Mouse (Mus musculus) hindbrain, embryonic 13.5 days (tissue): ENCODE measurements around the gene Fmo3. TPM values are rescaled to one million over a fixed set of nuclear protein-coding genes. Genes with fewer than 3 reads are reported as not detected.

Experiments used
- ATAC-seq: fragments of 200-750 bp; cut with Nextera tagmentation; 2 replicates; pipeline ENCODE4 v1.8.0; 2017; ENCODE audit warnings: moderate TSS enrichment; ENCODE audit not compliant: low FRiP score
- H3K27ac ChIP-seq: fragments of 300-500 bp; sonication (generic); 2 replicates; pipeline ENCODE4 v1.5.1; 2015; ENCODE audit warnings: inconsistent platforms, mild to moderate bottlenecking, moderate library complexity
- H3K27me3 ChIP-seq: fragments of 300-500 bp; sonication (generic); 2 replicates; pipeline ENCODE4 v1.6.1; 2015; ENCODE audit warnings: mild to moderate bottlenecking, inconsistent platforms
- H3K36me3 ChIP-seq: fragments of 300-500 bp; sonication (generic); 2 replicates; pipeline ENCODE4 v1.6.1; 2015; ENCODE audit warnings: mild to moderate bottlenecking, inconsistent platforms
- H3K4me1 ChIP-seq: fragments of 300-500 bp; sonication (generic); replicated peaks from 2 replicates; pipeline ENCODE4 v1.6.1; 2015; ENCODE audit warnings: inconsistent platforms
- H3K4me2 ChIP-seq: fragments of 300-500 bp; sonication (generic); 2 replicates; pipeline ENCODE4 v1.6.1; 2015; ENCODE audit warnings: inconsistent platforms, mild to moderate bottlenecking, moderate library complexity
- H3K4me3 ChIP-seq: fragments of 300-500 bp; sonication (generic); 2 replicates; pipeline ENCODE4 v1.5.1; 2015; ENCODE audit warnings: mild to moderate bottlenecking, inconsistent platforms
- H3K9ac ChIP-seq: fragments of 300-500 bp; sonication (generic); 2 replicates; pipeline ENCODE4 v1.6.1; 2015; ENCODE audit warnings: mild to moderate bottlenecking, inconsistent platforms
- H3K9me3 ChIP-seq: fragments of 300-500 bp; sonication (generic); 2 replicates; pipeline ENCODE4 v1.6.1; 2016; ENCODE audit warnings: inconsistent platforms
- WGBS: fragments of 180-500 bp; shearing (Covaris S2); methylation state at CpG from one replicate; pipeline ENCODE4 v1.1.7; 2015; 5-methylcytosine and 5-hydroxymethylcytosine counted together
- polyA plus RNA-seq: library from polyadenylated mRNA; unstranded; fragments of >200 nt; fragmentation: Nextera tagmentation; extraction: Ambion mirVana; gene quantifications from 2 replicates; pipeline ENCODE4 v1.2.1, GENCODE M21; 2015

The Fmo3 gene
- polyA plus RNA-seq, result not detected in 2 replicates

- Histone ChIP-seq H3K27ac (no peak within 1 kb of the TSS), H3K27me3 (no peaks in the 10 kb centered on the region), H3K9me3 (no peaks in the 10 kb centered on the region), H3K36me3 (no peaks in the 10 kb centered on the region), H3K4me3 (no peak within 1 kb of the TSS), H3K4me1 (no peaks in the 10 kb centered on the region), H3K4me2 (no peak within 1 kb of the TSS), H3K9ac (no peak within 1 kb of the TSS)
- 85% methylated on average over 1 of the region's 1 CpGs for WGBS
- no peak for ATAC-seq
Observed at GRCm38 (mm10) chr1:162984428-162984827, at the start of gene Fmo3. Gene Fmo3 (minus strand): TSS chr1:162984528.

- Histone ChIP-seq H3K4me2 (no peak overlapping the region), H3K4me1 (no peaks in the 10 kb centered on the region), H3K27me3 (no peaks in the 10 kb centered on the region), H3K36me3 (no peaks in the 10 kb centered on the region), H3K27ac (no peak overlapping the region), H3K9ac (no peak overlapping the region), H3K9me3 (no peaks in the 10 kb centered on the region), H3K4me3 (no peak overlapping the region)
- ATAC-seq, result no peak
Observed at GRCm38 (mm10) chr1:163023075-163023474, 38.7 kb upstream of the Fmo3 start.

- 75% methylated on average over 3 of the region's 3 CpGs for WGBS
- H3K4me1 ChIP-seq, result no peaks in the 10 kb centered on the region
- no peaks in the 10 kb centered on the region for H3K36me3 ChIP-seq
- no peak overlapping the region for H3K4me3 ChIP-seq
- no peaks in the 10 kb centered on the region for H3K9me3 ChIP-seq
- no peaks in the 10 kb centered on the region for H3K27me3 ChIP-seq
- no peak overlapping the region for H3K27ac ChIP-seq
- H3K4me2 ChIP-seq, result no peak overlapping the region
- H3K9ac ChIP-seq, result no peak overlapping the region
- no peak for ATAC-seq
Observed at GRCm38 (mm10) chr1:163009220-163009619, 24.9 kb upstream of the Fmo3 start.

GRCm38 (mm10) chr1:163003496-163003895 lies 19.2 kb upstream of the Fmo3 start:
- Histone ChIP-seq H3K4me2 (no peak overlapping the region), H3K4me3 (no peak overlapping the region), H3K4me1 (no peaks in the 10 kb centered on the region), H3K36me3 (no peaks in the 10 kb centered on the region), H3K9me3 (no peaks in the 10 kb centered on the region), H3K9ac (no peak overlapping the region), H3K27ac (no peak overlapping the region), H3K27me3 (no peaks in the 10 kb centered on the region)
- ATAC-seq, result no peak
- 93% methylated on average over 2 of the region's 2 CpGs for WGBS

- Histone ChIP-seq H3K9ac (no peak overlapping the region), H3K9me3 (no peaks in the 10 kb centered on the region), H3K4me2 (no peak overlapping the region), H3K36me3 (no peaks in the 10 kb centered on the region), H3K27me3 (no peaks in the 10 kb centered on the region), H3K4me1 (no peaks in the 10 kb centered on the region), H3K4me3 (no peak overlapping the region), H3K27ac (no peak overlapping the region)
- 85% methylated on average over 4 of the region's 4 CpGs for WGBS
- no peak for ATAC-seq
Observed at GRCm38 (mm10) chr1:163001271-163001829, 17.0 kb upstream of the Fmo3 start.

- WGBS, result 90% methylated on average over 3 of the region's 3 CpGs
Observed at GRCm38 (mm10) chr1:162987546-162987945, 3.2 kb upstream of the Fmo3 start.

GRCm38 (mm10) chr1:162986777-162987176 lies 2.4 kb upstream of the Fmo3 start:
- no peaks in the 10 kb centered on the region for H3K27me3 ChIP-seq
- WGBS, result 89% methylated on average over 1 of the region's 1 CpGs

More at GRCm38 (mm10) chr1:162987546-162987945, 3.2 kb upstream of the Fmo3 start:
- Histone ChIP-seq H3K27ac (no peak overlapping the region), H3K27me3 (no peaks in the 10 kb centered on the region), H3K4me1 (no peaks in the 10 kb centered on the region), H3K9ac (no peak overlapping the region), H3K9me3 (no peaks in the 10 kb centered on the region), H3K36me3 (no peaks in the 10 kb centered on the region), H3K4me2 (no peak overlapping the region), H3K4me3 (no peak overlapping the region)
- ATAC-seq, result no peak

GRCm38 (mm10) chr1:162986121-162986748 lies 1.9 kb upstream of the Fmo3 start:
- Histone ChIP-seq H3K4me2 (no peak overlapping the region), H3K9me3 (no peaks in the 10 kb centered on the region)
- ATAC-seq, result no peak

More at GRCm38 (mm10) chr1:162986777-162987176, 2.4 kb upstream of the Fmo3 start:
- ATAC-seq, result no peak
- H3K9ac ChIP-seq, result no peak overlapping the region
- no peaks in the 10 kb centered on the region for H3K36me3 ChIP-seq
- no peak overlapping the region for H3K4me2 ChIP-seq
- H3K27ac ChIP-seq, result no peak overlapping the region
- no peak overlapping the region for H3K4me3 ChIP-seq
- H3K9me3 ChIP-seq, result no peaks in the 10 kb centered on the region
- H3K4me1 ChIP-seq, result no peaks in the 10 kb centered on the region

GRCm38 (mm10) chr1:162963556-162963955 lies 20.8 kb downstream of the Fmo3 start:
- 68% methylated on average over 2 of the region's 2 CpGs for WGBS
- Histone ChIP-seq H3K27me3 (no peaks in the 10 kb centered on the region), H3K4me2 (no peak overlapping the region), H3K36me3 (no peaks in the 10 kb centered on the region), H3K9ac (no peak overlapping the region), H3K27ac (no peak overlapping the region), H3K4me1 (no peaks in the 10 kb centered on the region), H3K9me3 (no peaks in the 10 kb centered on the region), H3K4me3 (no peak overlapping the region)
- ATAC-seq, result no peak

More at GRCm38 (mm10) chr1:162986121-162986748, 1.9 kb upstream of the Fmo3 start:
- no peaks in the 10 kb centered on the region for H3K4me1 ChIP-seq
- 88% methylated on average over 2 of the region's 2 CpGs for WGBS
- no peaks in the 10 kb centered on the region for H3K36me3 ChIP-seq
- no peaks in the 10 kb centered on the region for H3K27me3 ChIP-seq
- H3K4me3 ChIP-seq, result no peak overlapping the region
- no peak overlapping the region for H3K9ac ChIP-seq
- no peak overlapping the region for H3K27ac ChIP-seq

GRCm38 (mm10) chr1:162957422-162957821 lies 26.9 kb downstream of the Fmo3 start:
- H3K36me3 ChIP-seq, result no peaks in the 10 kb centered on the region
- no peaks in the 10 kb centered on the region for H3K4me1 ChIP-seq
- WGBS, result 93% methylated on average over 1 of the region's 1 CpGs
- H3K27me3 ChIP-seq, result no peaks in the 10 kb centered on the region
- H3K4me2 ChIP-seq, result no peak overlapping the region
- no peak overlapping the region for H3K27ac ChIP-seq
- H3K4me3 ChIP-seq, result no peak overlapping the region
- no peak for ATAC-seq
- H3K9me3 ChIP-seq, result no peaks in the 10 kb centered on the region
- H3K9ac ChIP-seq, result no peak overlapping the region

- Histone ChIP-seq H3K4me2 (no peak overlapping the region), H3K9me3 (no peaks in the 10 kb centered on the region), H3K27me3 (no peaks in the 10 kb centered on the region), H3K36me3 (no peaks in the 10 kb centered on the region), H3K9ac (no peak overlapping the region), H3K4me1 (no peaks in the 10 kb centered on the region), H3K4me3 (no peak overlapping the region), H3K27ac (no peak overlapping the region)
- no peak for ATAC-seq
- WGBS, result 64% methylated on average over 2 of the region's 2 CpGs
Observed at GRCm38 (mm10) chr1:162953079-162953478, 31.2 kb downstream of the Fmo3 start.

GRCm38 (mm10) chr1:162949763-162950162 lies 34.6 kb downstream of the Fmo3 start:
- no peak overlapping the region for H3K27ac ChIP-seq
- no peak overlapping the region for H3K4me3 ChIP-seq
- ATAC-seq, result no peak
- no peaks in the 10 kb centered on the region for H3K27me3 ChIP-seq
- H3K9ac ChIP-seq, result no peak overlapping the region
- WGBS, result 88% methylated on average over 1 of the region's 1 CpGs
- no peaks in the 10 kb centered on the region for H3K9me3 ChIP-seq
- H3K4me2 ChIP-seq, result no peak overlapping the region
- 0 out of 2 replicates have a peak, but pooled peaks cover 7% of the 10 kb centered on the region for H3K4me1 ChIP-seq
- no peaks in the 10 kb centered on the region for H3K36me3 ChIP-seq

- Histone ChIP-seq H3K27ac (no peak overlapping the region), H3K36me3 (no peaks in the 10 kb centered on the region), H3K9ac (no peak overlapping the region), H3K9me3 (no peaks in the 10 kb centered on the region), H3K4me2 (no peak overlapping the region), H3K4me1 (0 out of 2 replicates have a peak, but pooled peaks cover 7% of the 10 kb centered on the region), H3K27me3 (no peaks in the 10 kb centered on the region), H3K4me3 (no peak overlapping the region)
- ATAC-seq, result no peak
- WGBS, result 84% methylated on average over 6 of the region's 6 CpGs
Observed at GRCm38 (mm10) chr1:162947934-162948333, 36.4 kb downstream of the Fmo3 start.
